18 mouse cellular contexts compared by ENCODE assay signal in the genomic region with DNA sequence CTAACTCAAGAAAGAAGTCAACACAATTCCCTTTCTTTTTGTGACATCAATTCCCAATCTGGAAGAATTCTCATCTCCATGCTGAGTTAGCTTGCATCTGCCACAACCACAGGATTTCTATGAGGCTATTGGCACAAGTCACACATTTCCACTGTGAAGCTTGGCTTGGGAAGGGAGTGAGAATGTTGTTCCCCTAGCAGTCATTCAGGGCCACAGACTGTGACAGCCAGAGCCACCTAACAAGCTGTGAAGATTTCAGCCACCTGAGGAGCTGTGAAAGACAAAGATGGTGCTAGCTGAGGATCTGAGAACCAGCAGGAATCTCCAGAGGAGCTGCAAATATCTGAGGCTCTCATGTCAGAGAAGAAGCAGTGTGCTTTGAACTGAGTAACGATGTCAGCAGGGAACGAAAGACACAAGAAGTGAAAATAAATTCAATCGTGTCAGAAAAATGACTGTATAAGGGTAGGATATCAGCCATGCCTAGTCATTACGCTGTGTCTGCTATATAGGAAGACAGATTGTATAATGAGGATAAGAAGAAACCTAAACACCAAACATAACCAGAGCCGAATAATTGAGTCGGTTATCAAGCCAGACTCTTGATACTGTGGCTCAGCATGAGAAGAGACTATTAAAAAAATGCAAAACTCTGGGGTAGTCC.
DNase-seq lines count a peak whose midpoint lies in the region; ATAC-seq and TF ChIP-seq lines count a peak whose summit lies in the region.
"Had no signal": no experiment of that assay in that cellular context is flagged by ENCODE, and none has a peak within 500 bp of the region (broad histone marks: within the 10 kb centered on the region; RNA-seq: fewer than 3 reads in every experiment).

No protein-coding gene starts in this region.

- H3K27ac ChIP-seq in hindbrain, embryonic 11.5 days (ENCODE audit: low read depth, low read length): no peak overlapping the region
- no peak overlapping the region for H3K27ac ChIP-seq in hindbrain, embryonic 10.5 days
- H3K27ac ChIP-seq in forebrain, postnatal 0 days (ENCODE audit: low read depth, low read length): no peak overlapping the region
- peak overlapping the region; percentile 33; the same call in 1 of the 2 replicates for H3K27ac ChIP-seq in midbrain, embryonic 16.5 days (ENCODE audit: low read length)
- H3K27ac ChIP-seq: embryonic facial prominence, embryonic 12.5 days; kidney, embryonic 15.5 days; limb, embryonic 12.5 days; liver, embryonic 14.5 days had no signal

- no peak for DNase-seq in hindbrain, embryonic 11.5 days (ENCODE audit: low spot score)
- no peak for DNase-seq in hindbrain, embryonic 10.5 days (ENCODE audit: low spot score)
- DNase-seq in brain, embryonic 14.5 days (ENCODE audit: low read depth): peak; percentile 68
- DNase-seq in forebrain, postnatal 0 days: peak; percentile 18
- DNase-seq in left cerebral cortex, adult 18-20 months (ENCODE audit: low spot score in 2 of 2): no peak
- DNase-seq in lung, postnatal 4 days: no peak
- DNase-seq: gastrocnemius, postnatal 36 days; layer of hippocampus, postnatal 36 days; right cerebral cortex, postnatal 14 days; thymus, postnatal 36 days had no signal

- no peak overlapping the region for H3K4me2 ChIP-seq in hindbrain, embryonic 11.5 days (replicated peaks; ENCODE audit: low read depth, low read length)
- H3K4me2 ChIP-seq in forebrain, postnatal 0 days (ENCODE audit: low read depth): no peak overlapping the region
- no peak overlapping the region for H3K4me2 ChIP-seq in midbrain, embryonic 16.5 days (ENCODE audit: low read length)
- H3K4me2 ChIP-seq: embryonic facial prominence, embryonic 12.5 days; heart, embryonic 11.5 days; kidney, embryonic 15.5 days; limb, embryonic 12.5 days had no signal

- peak; percentile 51 for ATAC-seq in hindbrain, embryonic 11.5 days (ENCODE audit: low FRiP score)
- peak; percentile 64; the same call in 1 of the 2 replicates for ATAC-seq in forebrain, postnatal 0 days
- peak; percentile 71 for ATAC-seq in midbrain, embryonic 16.5 days
- ATAC-seq: intestine, embryonic 16.5 days; lung, postnatal 0 days had no signal

- no peak for TF ChIP-seq CTCF in brain, embryonic 14.5 days (IDR thresholded peaks at IDR 0.05; ENCODE audit: borderline replicate concordance, extremely low read depth, insufficient read depth, insufficient read length)
- no peak for TF ChIP-seq CTCF in forebrain, postnatal 0 days (IDR thresholded peaks at IDR 0.05; ENCODE audit: low read depth)

- H3K9ac ChIP-seq in hindbrain, embryonic 11.5 days (ENCODE audit: low read depth, low read length): no peak overlapping the region
- no peak overlapping the region for H3K9ac ChIP-seq in forebrain, postnatal 0 days
- H3K9ac ChIP-seq in midbrain, embryonic 16.5 days (ENCODE audit: low read depth, low read length): no peak overlapping the region
- H3K9ac ChIP-seq: embryonic facial prominence, embryonic 12.5 days; kidney, embryonic 15.5 days; limb, embryonic 12.5 days; liver, embryonic 14.5 days had no signal

- no peaks in the 10 kb centered on the region for H3K9me3 ChIP-seq in hindbrain, embryonic 11.5 days (ENCODE audit: control insufficient read depth, low read length)
- no peaks in the 10 kb centered on the region for H3K9me3 ChIP-seq in hindbrain, embryonic 10.5 days
- H3K9me3 ChIP-seq in forebrain, postnatal 0 days (ENCODE audit: low read length): no peaks in the 10 kb centered on the region
- peaks cover 3% of the 10 kb centered on the region; the same call in 1 of the 2 replicates for H3K9me3 ChIP-seq in midbrain, embryonic 16.5 days (replicated peaks; ENCODE audit: control insufficient read depth, low read length, poor library complexity, severe bottlenecking)
- H3K9me3 ChIP-seq: embryonic facial prominence, embryonic 12.5 days; kidney, embryonic 15.5 days; limb, embryonic 12.5 days had no signal

- TF ChIP-seq POLR2A in brain, embryonic 14.5 days (IDR thresholded peaks at IDR 0.05; ENCODE audit: borderline replicate concordance, extremely low read depth, insufficient read depth, insufficient read length, poor library complexity, severe bottlenecking): no peak

- no peak overlapping the region for H3K4me3 ChIP-seq in hindbrain, embryonic 11.5 days (ENCODE audit: low read depth, low read length)
- no peak overlapping the region for H3K4me3 ChIP-seq in hindbrain, embryonic 10.5 days
- H3K4me3 ChIP-seq in forebrain, postnatal 0 days (ENCODE audit: low read depth, low read length): no peak overlapping the region
- H3K4me3 ChIP-seq in midbrain, embryonic 16.5 days (ENCODE audit: low read depth, low read length): no peak overlapping the region
- H3K4me3 ChIP-seq: embryonic facial prominence, embryonic 12.5 days; kidney, embryonic 15.5 days; limb, embryonic 12.5 days had no signal

- no peaks in the 10 kb centered on the region for H3K27me3 ChIP-seq in hindbrain, embryonic 11.5 days (ENCODE audit: control insufficient read depth, insufficient read depth, low read length)
- no peaks in the 10 kb centered on the region for H3K27me3 ChIP-seq in hindbrain, embryonic 10.5 days (ENCODE audit: insufficient read depth, poor library complexity, severe bottlenecking)
- H3K27me3 ChIP-seq in forebrain, postnatal 0 days (ENCODE audit: insufficient read depth, low read length): no peaks in the 10 kb centered on the region
- H3K27me3 ChIP-seq in midbrain, embryonic 16.5 days (ENCODE audit: control insufficient read depth, insufficient read depth, low read depth, low read length): no peaks in the 10 kb centered on the region
- H3K27me3 ChIP-seq: embryonic facial prominence, embryonic 12.5 days; kidney, embryonic 15.5 days; limb, embryonic 12.5 days had no signal

- H3K4me1 ChIP-seq in hindbrain, embryonic 11.5 days (replicated peaks; ENCODE audit: control insufficient read depth, insufficient read depth, low read length): no peaks in the 10 kb centered on the region
- H3K4me1 ChIP-seq in hindbrain, embryonic 10.5 days (replicated peaks): no peaks in the 10 kb centered on the region
- no peaks in the 10 kb centered on the region for H3K4me1 ChIP-seq in forebrain, postnatal 0 days (ENCODE audit: insufficient read depth)
- no peaks in the 10 kb centered on the region for H3K4me1 ChIP-seq in midbrain, embryonic 16.5 days (ENCODE audit: control insufficient read depth, insufficient read depth, low read length)
- H3K4me1 ChIP-seq: embryonic facial prominence, embryonic 12.5 days; kidney, embryonic 15.5 days; limb, embryonic 12.5 days had no signal

- no peaks in the 10 kb centered on the region for H3K36me3 ChIP-seq in hindbrain, embryonic 11.5 days (ENCODE audit: control insufficient read depth, insufficient read depth, low read length)
- H3K36me3 ChIP-seq in hindbrain, embryonic 10.5 days: no peaks in the 10 kb centered on the region
- H3K36me3 ChIP-seq in forebrain, postnatal 0 days (ENCODE audit: insufficient read depth): no peaks in the 10 kb centered on the region
- H3K36me3 ChIP-seq in midbrain, embryonic 16.5 days (ENCODE audit: control insufficient read depth, insufficient read depth, low read length): no peaks in the 10 kb centered on the region
- H3K36me3 ChIP-seq: embryonic facial prominence, embryonic 12.5 days; kidney, embryonic 15.5 days; limb, embryonic 12.5 days had no signal

- WGBS in hindbrain, embryonic 11.5 days: 73% methylated on average over 6 of the region's 6 CpGs
- 77% methylated on average over 6 of the region's 6 CpGs for WGBS in hindbrain, embryonic 10.5 days
- 69% methylated on average over 6 of the region's 6 CpGs for WGBS in forebrain, postnatal 0 days
- WGBS in midbrain, embryonic 16.5 days: 53% methylated on average over 6 of the region's 6 CpGs

Comparison
In these comparisons a context has a peak if more than half of its experiments do, and no peak if none do; other contexts are left out.
1. DNase-seq: peak in brain, embryonic 14.5 days (single experiment) and forebrain, postnatal 0 days (single experiment); none in hindbrain, embryonic 11.5 days (single experiment), hindbrain, embryonic 10.5 days (single experiment), left cerebral cortex, adult 18-20 months (0 of 2) and lung, postnatal 4 days (0 of 2).
2. Peak in every context shown above with its lines, with median percentiles within 50 percentile points of each other: ATAC-seq.